Mouse (Mus musculus) myocyte (in vitro differentiated cells): ENCODE measurements around the gene Usp9x. TPM values are rescaled to one million over a fixed set of nuclear protein-coding genes. Genes with fewer than 3 reads are reported as not detected.

Experiments
- H3K27me3 ChIP-seq: one replicate; pipeline ENCODE4 v1.6.1; 2011; ENCODE audit not compliant: control insufficient read depth, insufficient read depth, insufficient read length
- H3K36me3 ChIP-seq: one replicate; pipeline ENCODE4 v1.6.1; 2011; ENCODE audit not compliant: control insufficient read depth, insufficient read depth
- H3K4me2 ChIP-seq: one replicate; pipeline ENCODE4 v1.6.1; 2011; ENCODE audit warnings: low read depth, control low read depth
- H3K4me3 ChIP-seq: one replicate; pipeline ENCODE4 v1.5.1; 2011; ENCODE audit warnings: mild to moderate bottlenecking, control low read depth, moderate library complexity
- H3K79me2 ChIP-seq: one replicate; pipeline ENCODE4 v1.6.1; 2011; ENCODE audit not compliant: control insufficient read depth, insufficient read depth
- H3ac ChIP-seq: one replicate; pipeline ENCODE4 v1.6.1; 2011; ENCODE audit not compliant: control insufficient read depth, insufficient read length
- CEBPB ChIP-seq: IDR thresholded peaks from 2 replicates; pipeline ENCODE4 v1.6.1; 2011; ENCODE audit warnings: mild to moderate bottlenecking, moderate library complexity; ENCODE audit not compliant: poor library complexity, insufficient read depth, severe bottlenecking
- E2F4 ChIP-seq: IDR thresholded peaks from one replicate; pipeline ENCODE4 v1.6.1; 2011; ENCODE audit warnings: mild to moderate bottlenecking, control low read depth, moderate library complexity; ENCODE audit not compliant: insufficient read depth
- MAX ChIP-seq: IDR thresholded peaks from one replicate; pipeline ENCODE4 v1.6.1; 2011; ENCODE audit warnings: low read depth, mild to moderate bottlenecking, control low read depth
- MYOD1 ChIP-seq, 3 experiments: IDR thresholded peaks; one replicate each; pipeline ENCODE4 v1.6.1; 2011; ENCODE audit warnings: control low read depth in 2 of 3, low read depth in 2 of 3, mild to moderate bottlenecking in 2 of 3, moderate library complexity in 1 of 3; ENCODE audit not compliant: insufficient read length in 2 of 3, control insufficient read depth in 1 of 3
- MYOG ChIP-seq, 3 experiments: IDR thresholded peaks; one replicate each; pipeline ENCODE4 v1.6.1; 2011; ENCODE audit warnings: control low read depth in 2 of 3, low read depth in 2 of 3, mild to moderate bottlenecking in 2 of 3; ENCODE audit not compliant: insufficient read length in 2 of 3, control insufficient read depth in 1 of 3, insufficient read depth in 1 of 3
- POLR2A ChIP-seq: IDR thresholded peaks from one replicate; pipeline ENCODE4 v1.6.1; 2011; ENCODE audit warnings: low read depth, mild to moderate bottlenecking, control low read depth, moderate library complexity; ENCODE audit not compliant: insufficient read length
- POLR2AphosphoS2 ChIP-seq: IDR thresholded peaks from one replicate; pipeline ENCODE4 v1.6.1; 2011; ENCODE audit warnings: low read depth, control low read depth; ENCODE audit not compliant: insufficient read length
- REST ChIP-seq: IDR thresholded peaks from one replicate; pipeline ENCODE4 v1.6.1; 2011; ENCODE audit warnings: mild to moderate bottlenecking, control low read depth, moderate library complexity; ENCODE audit not compliant: insufficient read depth, insufficient read length
- SRF ChIP-seq: IDR thresholded peaks from one replicate; pipeline ENCODE4 v1.6.1; 2011; ENCODE audit warnings: low read depth; ENCODE audit not compliant: control insufficient read depth, insufficient read length
- TCF12 ChIP-seq: IDR thresholded peaks from one replicate; pipeline ENCODE4 v1.6.1; 2011; ENCODE audit warnings: mild to moderate bottlenecking, control low read depth; ENCODE audit not compliant: poor library complexity, insufficient read depth, severe bottlenecking
- TCF3 ChIP-seq: IDR thresholded peaks from one replicate; pipeline ENCODE4 v1.6.1; 2011; ENCODE audit warnings: low read depth, control low read depth; ENCODE audit not compliant: insufficient read length
- USF1 ChIP-seq: IDR thresholded peaks from one replicate; pipeline ENCODE4 v1.6.1; 2011; ENCODE audit warnings: low read depth, mild to moderate bottlenecking, control low read depth, moderate library complexity
- polyA plus RNA-seq: library from polyadenylated mRNA; unstranded; fragments of >200 nt; fragmentation: generic; extraction: Trizol; gene quantifications from one replicate; pipeline ENCODE4 v1.2.1, GENCODE M21; 2012; ENCODE audit warnings: missing spikeins

Gene Usp9x
- polyA plus RNA-seq, 1 experiment: 18.9 TPM

- H3K4me3 ChIP-seq: no peak overlapping the region
- no peaks in the 10 kb centered on the region for H3K79me2 ChIP-seq
- no peak overlapping the region for H3ac ChIP-seq
- H3K27me3 ChIP-seq: no peaks in the 10 kb centered on the region
- TF ChIP-seq POLR2AphosphoS2: no peak
- TF ChIP-seq E2F4: no peak
- no peak for TF ChIP-seq SRF
- no peak for TF ChIP-seq MYOD1 (IDR thresholded peaks at IDR 0.05; ENCODE audit: control insufficient read depth in 1 of 3, insufficient read length in 2 of 3, low read depth in 2 of 3)
- TF ChIP-seq CEBPB: no peak
- no peak for TF ChIP-seq REST
- TF ChIP-seq TCF3: no peak
- no peaks in the 10 kb centered on the region for H3K36me3 ChIP-seq
- peak overlapping the region; percentile 72 for H3K4me2 ChIP-seq
These were observed 27.5 kb upstream of the Usp9x start for GRCm38 (mm10) chrX:13043780-13044179.

- H3K36me3 ChIP-seq: no peaks in the 10 kb centered on the region
- TF ChIP-seq SRF (no peak), TCF3 (no peak), REST (no peak), CEBPB (no peak), POLR2AphosphoS2 (no peak), MYOG (IDR thresholded peaks at IDR 0.05; ENCODE audit: control insufficient read depth in 1 of 3, insufficient read depth in 1 of 3, insufficient read length in 2 of 3, low read depth in 2 of 3) (no peak), USF1 (no peak), POLR2A (no peak), TCF12 (no peak), E2F4 (no peak)
- no peaks in the 10 kb centered on the region for H3K79me2 ChIP-seq
- H3K27me3 ChIP-seq: no peaks in the 10 kb centered on the region
- H3ac ChIP-seq: no peak overlapping the region
- H3K4me2 ChIP-seq: no peak overlapping the region
- no peak overlapping the region for H3K4me3 ChIP-seq
These were observed 26.6 kb upstream of the Usp9x start for GRCm38 (mm10) chrX:13044666-13045065.

GRCm38 (mm10) chrX:13046893-13047435 lies 24.3 kb upstream of the Usp9x start:
- H3K27me3 ChIP-seq: no peaks in the 10 kb centered on the region
- no peaks in the 10 kb centered on the region for H3K79me2 ChIP-seq
- no peak overlapping the region for H3K4me2 ChIP-seq
- H3K4me3 ChIP-seq: no peak overlapping the region
- TF ChIP-seq TCF3: no peak
- no peak for TF ChIP-seq E2F4
- no peak for TF ChIP-seq MYOG (IDR thresholded peaks at IDR 0.05; ENCODE audit: control insufficient read depth in 1 of 3, insufficient read depth in 1 of 3, insufficient read length in 2 of 3, low read depth in 2 of 3)
- TF ChIP-seq MAX: no peak
- no peak for TF ChIP-seq SRF
- TF ChIP-seq MYOD1 (IDR thresholded peaks at IDR 0.05; ENCODE audit: control insufficient read depth in 1 of 3, insufficient read length in 2 of 3, low read depth in 2 of 3): no peak
- TF ChIP-seq CEBPB: no peak
- TF ChIP-seq TCF12: no peak
- no peak for TF ChIP-seq USF1
- TF ChIP-seq POLR2A: no peak
- TF ChIP-seq REST: no peak
- no peak for TF ChIP-seq POLR2AphosphoS2
- H3ac ChIP-seq: no peak overlapping the region
- H3K36me3 ChIP-seq: no peaks in the 10 kb centered on the region

GRCm38 (mm10) chrX:13047631-13048345 lies 23.5 kb upstream of the Usp9x start:
- Histone ChIP-seq H3K79me2 (no peaks in the 10 kb centered on the region), H3K4me3 (no peak overlapping the region), H3ac (no peak overlapping the region), H3K27me3 (no peaks in the 10 kb centered on the region), H3K4me2 (no peak overlapping the region), H3K36me3 (no peaks in the 10 kb centered on the region)
- TF ChIP-seq TCF3 (no peak), POLR2AphosphoS2 (no peak), MYOG (IDR thresholded peaks at IDR 0.05; ENCODE audit: control insufficient read depth in 1 of 3, insufficient read depth in 1 of 3, insufficient read length in 2 of 3, low read depth in 2 of 3) (no peak), TCF12 (no peak), SRF (no peak), MYOD1 (IDR thresholded peaks at IDR 0.05; ENCODE audit: control insufficient read depth in 1 of 3, insufficient read length in 2 of 3, low read depth in 2 of 3) (no peak), POLR2A (no peak), CEBPB (no peak)

- H3K36me3 ChIP-seq: no peaks in the 10 kb centered on the region
- H3K27me3 ChIP-seq: no peaks in the 10 kb centered on the region
- H3K4me2 ChIP-seq: no peak overlapping the region
- no peak overlapping the region for H3K4me3 ChIP-seq
- H3K79me2 ChIP-seq: no peaks in the 10 kb centered on the region
- TF ChIP-seq TCF3: no peak
- no peak overlapping the region for H3ac ChIP-seq
These were observed 16.7 kb upstream of the Usp9x start for GRCm38 (mm10) chrX:13054612-13055011.
